Mouse (Mus musculus) embryonic facial prominence, embryonic 10.5 days (tissue): ENCODE measurements around the gene Slc22a17. TPM values are rescaled to one million over a fixed set of nuclear protein-coding genes. Genes with fewer than 3 reads are reported as not detected.

Experiments used
- DNase-seq: peaks from one replicate; pipeline ENCODE4 v3.0.0-alpha.2; 2017; ENCODE audit warnings: low spot score
- H3K27ac ChIP-seq: fragments of 300-500 bp; sonication (generic); replicated peaks from 2 replicates; pipeline ENCODE4 v1.5.1; 2016; ENCODE audit warnings: mild to moderate bottlenecking
- H3K27me3 ChIP-seq: fragments of 300-500 bp; sonication (generic); replicated peaks from 2 replicates; pipeline ENCODE4 v1.6.1; 2016; ENCODE audit warnings: low read depth, mild to moderate bottlenecking; ENCODE audit not compliant: poor library complexity, severe bottlenecking
- H3K36me3 ChIP-seq: fragments of 300-500 bp; sonication (generic); replicated peaks from 2 replicates; pipeline ENCODE4 v1.6.1; 2016; ENCODE audit warnings: mild to moderate bottlenecking, moderate library complexity
- H3K4me1 ChIP-seq: fragments of 300-500 bp; sonication (generic); 2 replicates; pipeline ENCODE4 v1.6.1; 2016
- H3K4me3 ChIP-seq: fragments of 300-500 bp; sonication (generic); 2 replicates; pipeline ENCODE4 v1.5.1; 2016; ENCODE audit warnings: mild to moderate bottlenecking, moderate library complexity
- H3K9me3 ChIP-seq: fragments of 300-500 bp; sonication (generic); 2 replicates; pipeline ENCODE4 v1.6.1; 2016; ENCODE audit warnings: mild to moderate bottlenecking
- WGBS: fragments of 180-500 bp; shearing (Covaris S2); methylation state at CpG from one replicate; pipeline ENCODE4 v1.1.7; 2016; 5-methylcytosine and 5-hydroxymethylcytosine counted together
- polyA plus RNA-seq: library from polyadenylated mRNA; unstranded; fragments of >200 nt; fragmentation: Nextera tagmentation; extraction: Ambion mirVana; gene quantifications from 2 replicates; pipeline ENCODE4 v1.2.1, GENCODE M21; 2016

Slc22a17 gene
- polyA plus RNA-seq, 1 experiment from 2014 or later: 45.7 TPM

DNA sequence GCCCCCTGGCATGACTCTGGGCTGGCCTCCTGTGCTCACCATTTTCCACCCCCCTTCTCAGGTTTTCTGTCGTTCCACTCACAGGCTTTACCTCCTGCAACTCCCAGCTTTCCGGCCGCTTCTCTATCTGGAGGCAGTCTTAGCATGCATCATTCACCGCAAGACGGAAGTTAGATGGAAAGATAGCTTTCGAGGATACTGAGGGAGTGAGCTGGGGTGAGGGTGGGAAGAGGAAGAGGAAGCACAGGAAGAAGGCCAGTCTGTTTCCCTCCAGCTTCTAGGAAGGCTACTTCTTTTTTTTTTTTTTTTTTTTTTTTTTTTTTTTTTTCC, 23.9 kb upstream of the Slc22a17 start:
- H3K27me3 ChIP-seq: no peaks in the 10 kb centered on the region
- no peak for DNase-seq
- no peaks in the 10 kb centered on the region for H3K36me3 ChIP-seq
- WGBS: 42% methylated on average over 6 of the region's 6 CpGs
- H3K4me1 ChIP-seq: peaks cover 34% of the 10 kb centered on the region
- H3K9me3 ChIP-seq: no peaks in the 10 kb centered on the region
- H3K27ac ChIP-seq: peak overlapping the region; percentile 84
- peak overlapping the region; percentile 26; the same call in 1 of the 2 replicates for H3K4me3 ChIP-seq

DNA sequence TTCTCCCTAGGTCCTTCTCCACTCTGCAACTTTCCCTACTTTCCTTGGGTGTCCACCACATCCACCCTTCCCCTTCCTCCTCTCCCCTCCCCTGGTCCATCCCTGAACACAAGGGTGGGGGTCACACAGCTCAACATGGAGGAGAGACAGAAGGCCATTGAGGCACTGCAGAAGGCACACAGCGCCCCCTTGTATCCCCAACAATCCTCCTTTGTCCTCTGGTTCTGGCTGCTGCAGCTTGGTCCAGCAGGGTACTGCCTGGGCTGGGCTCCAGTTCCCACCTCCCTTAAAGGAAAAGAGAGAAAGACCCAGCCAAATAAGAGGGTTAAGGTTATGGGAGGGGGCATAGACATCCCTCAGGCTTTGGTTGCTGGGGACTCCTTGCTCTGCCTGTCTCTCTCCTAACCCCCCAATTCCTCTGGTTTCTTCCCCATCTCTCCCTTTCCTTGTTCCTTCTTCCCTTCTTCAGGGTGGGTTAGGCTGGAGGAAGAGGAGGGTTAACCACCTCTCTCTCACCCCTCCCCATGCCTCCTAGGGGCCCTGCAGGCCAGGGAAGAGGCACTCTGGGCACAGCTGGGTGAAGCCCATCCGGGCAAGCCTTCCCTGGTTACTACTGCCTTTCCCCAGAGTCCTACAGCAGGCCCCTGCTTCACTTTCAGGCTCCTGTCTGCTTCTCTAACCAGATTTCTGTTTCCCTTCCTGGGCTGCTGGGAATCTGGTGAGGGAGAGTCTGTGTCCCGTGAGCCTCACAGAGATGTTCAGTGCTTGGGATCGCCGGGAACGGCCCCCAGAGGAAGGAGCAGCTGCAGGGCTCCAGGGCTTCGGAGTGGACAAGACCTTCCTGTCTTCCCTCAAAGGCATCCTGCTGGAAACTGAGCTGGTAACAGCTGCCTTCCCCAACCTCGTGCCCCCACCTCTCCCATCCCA, 23.2 kb upstream of the Slc22a17 start, which contains the start of gene Cmtm5:
Cmtm5 (plus strand) TSS at position 358 of the 927 bp plus-strand sequence.
- no peaks in the 10 kb centered on the region for H3K36me3 ChIP-seq
- H3K4me3 ChIP-seq: peak within 1 kb of the TSS; percentile 26; the same call in 1 of the 2 replicates
- 21% methylated on average over 8 of the region's 8 CpGs for WGBS
- peak within 1 kb of the TSS; percentile 84 for H3K27ac ChIP-seq
- H3K4me1 ChIP-seq: peaks cover 38% of the 10 kb centered on the region
- DNase-seq: peak; percentile 38
- no peaks in the 10 kb centered on the region for H3K27me3 ChIP-seq
- no peaks in the 10 kb centered on the region for H3K9me3 ChIP-seq

DNA sequence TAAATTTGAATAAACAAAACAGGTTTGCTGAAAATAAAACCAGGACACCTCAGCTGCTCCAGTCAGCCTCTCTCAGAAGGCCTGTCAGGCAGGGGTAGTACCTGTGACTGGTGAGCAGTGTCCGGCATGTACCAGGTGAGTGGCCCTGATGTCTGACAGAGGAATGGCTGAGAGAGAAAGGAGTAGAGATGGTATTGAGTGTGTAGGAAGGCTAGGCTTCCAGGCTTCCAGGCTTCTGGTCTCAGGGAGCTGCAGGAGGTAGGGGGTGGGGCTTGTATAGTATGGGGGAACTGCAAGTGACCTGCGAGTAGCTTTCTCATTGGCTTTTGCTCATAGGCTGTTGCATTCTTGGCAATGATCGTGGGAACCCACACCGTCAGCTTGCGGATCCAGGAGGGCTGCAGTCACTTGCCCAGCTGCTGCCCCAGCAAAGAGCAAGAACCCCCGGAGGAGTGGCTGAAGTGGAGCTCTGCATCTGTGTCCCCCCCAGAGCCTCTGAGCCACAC, 19.8 kb upstream of the Slc22a17 start, which contains the start of gene Il25:
Il25 (plus strand) TSS at position 51 of the 506 bp plus-strand sequence.
- Histone ChIP-seq H3K27ac (peak within 1 kb of the TSS; percentile 49; the same call in 1 of the 2 replicates), H3K4me3 (no peak within 1 kb of the TSS), H3K4me1 (peaks cover 51% of the 10 kb centered on the region), H3K36me3 (no peaks in the 10 kb centered on the region), H3K27me3 (peaks cover 11% of the 10 kb centered on the region), H3K9me3 (no peaks in the 10 kb centered on the region)
- 35% methylated on average over 6 of the region's 6 CpGs for WGBS
- DNase-seq: peak; percentile 20

DNA sequence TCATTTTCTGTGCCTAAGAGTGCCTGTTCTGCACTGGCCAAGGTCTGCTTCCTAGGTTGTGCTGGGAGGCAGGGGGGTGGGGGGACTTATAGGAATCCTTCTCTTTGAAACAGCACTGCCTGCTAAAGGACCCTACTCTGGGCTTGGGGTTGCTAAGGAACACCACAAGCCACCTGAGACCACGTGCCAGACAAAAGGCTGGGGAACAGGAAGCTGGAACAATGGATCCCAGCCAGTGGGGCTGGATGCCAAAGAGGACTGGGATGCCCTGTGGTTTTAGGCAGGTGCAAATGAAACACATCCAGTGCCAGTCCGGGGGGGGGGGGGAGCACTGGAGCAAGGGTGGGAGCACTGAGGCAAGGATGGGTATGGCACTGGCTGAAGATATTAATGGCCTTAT, 17.5 kb upstream of the Slc22a17 start:
- H3K27ac ChIP-seq: peak overlapping the region; percentile 44; the same call in 1 of the 2 replicates
- no peaks in the 10 kb centered on the region for H3K9me3 ChIP-seq
- no peak for DNase-seq
- peaks cover 11% of the 10 kb centered on the region for H3K27me3 ChIP-seq
- WGBS: 30% methylated on average over 2 of the region's 2 CpGs
- H3K4me1 ChIP-seq: peaks cover 60% of the 10 kb centered on the region
- H3K36me3 ChIP-seq: no peaks in the 10 kb centered on the region
- H3K4me3 ChIP-seq: no peak overlapping the region

DNA sequence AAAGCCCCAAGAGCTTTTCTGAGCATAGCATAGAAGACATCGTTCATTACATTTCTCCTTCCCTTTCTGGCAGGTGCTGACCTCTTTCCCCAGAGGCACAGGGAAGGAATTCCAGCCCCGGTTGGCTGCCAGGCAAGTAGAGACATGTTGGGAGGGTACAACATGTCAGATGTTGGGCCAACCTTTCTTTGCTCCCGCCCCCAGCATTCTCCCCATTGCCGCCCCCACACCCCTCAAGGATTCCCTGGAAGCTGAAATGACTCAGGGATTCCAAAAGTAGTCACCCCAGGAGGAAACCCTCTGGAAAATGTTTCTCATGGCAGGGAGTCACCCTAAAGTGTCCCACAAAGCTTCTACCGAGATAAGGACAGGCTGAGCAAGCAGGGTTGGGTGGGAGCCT, 16.9 kb upstream of the Slc22a17 start:
- Histone ChIP-seq H3K4me1 (peaks cover 62% of the 10 kb centered on the region), H3K4me3 (no peak overlapping the region), H3K36me3 (no peaks in the 10 kb centered on the region), H3K9me3 (no peaks in the 10 kb centered on the region), H3K27ac (0 out of 2 replicates have a peak overlapping the region, but pooled peaks have one; percentile 44), H3K27me3 (peaks cover 11% of the 10 kb centered on the region)
- DNase-seq: no peak
- WGBS: 76% methylated on average over 5 of the region's 5 CpGs

DNA sequence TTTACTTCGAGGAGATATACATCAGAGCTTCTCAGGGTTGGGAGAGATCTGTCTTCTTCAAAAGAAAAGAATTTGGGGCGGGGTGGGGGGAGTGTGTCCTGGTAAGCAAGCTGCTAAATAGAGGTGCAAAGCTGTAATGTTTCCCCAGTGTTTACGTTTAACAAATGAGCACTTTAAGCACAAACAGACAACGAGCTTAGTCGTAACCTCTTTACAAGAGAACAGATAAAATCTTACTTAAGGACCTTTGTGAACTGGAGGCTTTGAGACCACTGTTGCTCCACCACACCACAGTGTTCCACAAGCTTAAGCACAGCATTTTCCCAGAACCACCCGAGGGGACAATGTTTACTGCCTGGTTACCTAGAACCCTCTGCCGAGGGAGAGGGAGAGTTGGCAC, 14.4 kb upstream of the Slc22a17 start:
- Histone ChIP-seq H3K4me1 (peaks cover 69% of the 10 kb centered on the region), H3K27ac (peak overlapping the region; percentile 100)
- DNase-seq: peak; percentile 18

DNA sequence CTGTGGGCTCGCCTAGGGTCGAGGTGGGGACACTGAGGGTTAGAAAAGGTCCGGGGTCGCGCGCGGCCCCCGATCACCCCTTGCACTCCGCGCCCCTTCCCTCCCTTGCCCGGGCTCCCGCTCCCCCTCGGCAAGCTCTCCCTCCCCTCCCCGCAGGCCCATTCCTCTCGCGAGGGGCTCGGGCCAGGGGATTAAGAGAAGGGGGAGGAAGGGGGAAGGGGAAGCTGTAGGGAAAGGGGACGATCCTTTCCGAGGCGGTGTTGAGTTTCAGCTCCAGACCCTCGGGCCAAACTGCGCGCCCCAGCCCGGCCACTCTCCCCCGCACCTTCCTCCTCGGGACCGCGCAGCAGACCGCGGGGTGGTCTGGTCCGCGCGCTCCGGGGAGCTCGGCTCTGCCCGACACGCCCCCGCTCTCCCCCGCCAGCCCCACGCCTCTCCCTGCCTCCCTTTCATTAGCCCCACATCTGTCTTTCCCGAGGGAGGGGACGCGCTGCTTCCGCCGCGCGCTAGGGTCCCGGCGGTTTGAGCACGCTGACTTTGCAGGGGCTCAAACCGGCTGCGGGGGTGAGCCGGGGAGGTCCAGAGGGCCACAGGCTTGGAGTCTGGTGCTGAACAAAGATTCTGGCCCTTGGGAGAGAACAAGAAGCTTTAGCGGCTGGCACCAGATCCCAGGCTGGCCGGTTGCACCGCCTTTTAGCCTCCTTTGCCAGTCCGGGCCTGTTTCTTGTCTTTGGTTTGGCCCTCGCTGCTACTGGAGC, 13.6 kb upstream of the Slc22a17 start:
- Histone ChIP-seq H3K4me3 (peak overlapping the region; percentile 72), H3K36me3 (peaks cover 22% of the 10 kb centered on the region), H3K27ac (peak overlapping the region; percentile 100), H3K9me3 (peaks cover 9% of the 10 kb centered on the region), H3K4me1 (peaks cover 66% of the 10 kb centered on the region), H3K27me3 (peaks cover 11% of the 10 kb centered on the region)
- WGBS: under 1% methylated on average over 58 of the region's 58 CpGs
- peak; percentile 94 for DNase-seq

More for the DNA sequence above, 14.4 kb upstream of the Slc22a17 start:
- Histone ChIP-seq H3K9me3 (peaks cover 2% of the 10 kb centered on the region; the same call in 1 of the 2 replicates), H3K4me3 (peak overlapping the region; percentile 72), H3K36me3 (peaks cover 15% of the 10 kb centered on the region), H3K27me3 (peaks cover 11% of the 10 kb centered on the region)
- 14% methylated on average over 7 of the region's 7 CpGs for WGBS

DNA sequence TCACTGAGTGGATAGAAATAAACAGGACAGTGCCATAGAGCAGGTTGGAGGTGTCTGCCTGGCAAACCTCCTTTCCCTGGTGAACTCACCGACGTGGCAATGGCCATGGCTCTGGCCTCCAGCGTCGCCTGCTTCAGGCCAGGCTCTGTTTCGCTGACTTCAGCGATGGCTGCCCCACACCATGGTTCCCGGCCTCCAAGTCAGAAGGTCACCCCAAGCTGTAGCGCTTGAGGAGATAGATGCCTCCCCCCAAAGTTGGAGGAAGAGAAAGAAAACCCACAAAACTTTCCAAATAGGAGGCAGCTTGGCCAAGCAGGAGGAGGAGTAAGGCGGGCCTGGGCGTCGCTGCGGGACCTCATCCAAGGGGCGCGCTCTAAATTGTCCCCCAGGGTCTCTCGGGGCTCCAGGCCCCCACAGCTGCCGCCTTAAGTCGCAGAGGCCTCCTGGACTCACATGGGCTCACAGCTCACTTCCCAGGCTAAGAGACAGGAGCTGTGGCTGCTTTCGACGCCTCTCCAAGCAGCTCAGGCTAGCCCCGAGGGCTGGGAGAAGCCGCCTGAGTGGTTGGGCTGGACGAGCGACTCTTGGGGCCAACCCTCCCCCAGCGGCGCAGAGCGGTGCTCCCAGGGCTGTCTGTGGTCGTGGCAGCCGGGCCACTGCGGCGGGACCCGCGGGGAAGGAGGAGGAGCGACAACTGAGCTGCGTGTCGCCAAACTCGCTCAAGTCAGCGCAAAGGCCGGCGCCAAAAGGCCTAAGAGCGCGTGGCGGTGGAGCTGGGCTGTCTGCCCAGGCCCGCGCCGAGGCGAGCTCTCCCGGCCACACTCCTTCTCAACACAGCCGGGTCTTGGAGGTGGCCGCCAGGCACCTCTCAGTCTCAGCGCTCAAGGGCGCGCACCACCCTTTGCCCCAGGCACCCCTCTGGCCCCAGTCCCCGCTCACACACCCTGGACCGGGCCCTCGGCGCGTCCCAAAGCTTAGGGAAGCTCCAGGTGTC, 12.7 kb upstream of the Slc22a17 start, which contains the start of gene Efs:
Efs (minus strand) TSS at position 778 of the 994 bp plus-strand sequence.
- peak; percentile 83 for DNase-seq
- H3K27ac ChIP-seq: peak within 1 kb of the TSS; percentile 100
- under 1% methylated on average over 57 of the region's 57 CpGs for WGBS
- H3K36me3 ChIP-seq: peaks cover 31% of the 10 kb centered on the region
- peaks cover 18% of the 10 kb centered on the region for H3K9me3 ChIP-seq
- H3K4me1 ChIP-seq: peaks cover 63% of the 10 kb centered on the region
- H3K4me3 ChIP-seq: peak within 1 kb of the TSS; percentile 72
- peaks cover 11% of the 10 kb centered on the region for H3K27me3 ChIP-seq

DNA sequence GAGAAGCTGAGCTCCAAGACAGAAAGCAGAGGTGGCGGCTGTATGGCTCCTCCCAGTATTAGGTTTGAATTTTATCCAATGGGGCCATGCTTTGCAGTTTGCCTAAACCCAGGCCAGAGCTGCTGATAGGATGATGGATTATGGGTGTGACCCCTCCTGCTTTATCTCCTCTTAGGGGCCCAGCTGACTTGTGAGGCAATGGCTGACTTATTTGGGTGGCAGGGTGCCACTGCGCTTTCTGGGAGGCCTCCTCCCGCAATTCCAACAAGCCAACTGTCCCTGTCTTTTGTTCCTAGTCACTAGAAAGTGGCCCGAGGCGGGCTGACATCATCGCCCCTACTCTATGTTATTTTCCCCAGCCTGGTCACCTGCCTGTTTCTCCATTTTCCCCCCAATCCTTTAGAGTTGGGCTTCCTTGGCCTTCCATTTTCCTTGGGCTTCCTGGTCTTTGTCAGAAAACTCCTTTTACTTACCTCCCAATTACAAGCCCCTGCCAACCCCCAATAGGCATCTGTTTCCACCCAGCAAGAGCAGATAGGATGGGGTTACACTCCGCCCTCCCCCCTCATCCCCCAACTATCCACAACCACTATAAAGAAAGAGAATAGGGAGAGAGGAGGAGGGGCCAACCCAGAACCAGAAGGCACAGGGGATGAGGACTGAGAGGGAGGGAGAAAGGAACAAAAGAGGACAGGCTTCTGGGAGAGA, 11.9 kb upstream of the Slc22a17 start:
- Histone ChIP-seq H3K4me1 (peaks cover 56% of the 10 kb centered on the region), H3K36me3 (peaks cover 40% of the 10 kb centered on the region), H3K27ac (peak overlapping the region; percentile 100), H3K4me3 (peak overlapping the region; percentile 72), H3K9me3 (peaks cover 20% of the 10 kb centered on the region), H3K27me3 (peaks cover 11% of the 10 kb centered on the region)
- 13% methylated on average over 7 of the region's 7 CpGs for WGBS
- DNase-seq: peak; percentile 80

DNA sequence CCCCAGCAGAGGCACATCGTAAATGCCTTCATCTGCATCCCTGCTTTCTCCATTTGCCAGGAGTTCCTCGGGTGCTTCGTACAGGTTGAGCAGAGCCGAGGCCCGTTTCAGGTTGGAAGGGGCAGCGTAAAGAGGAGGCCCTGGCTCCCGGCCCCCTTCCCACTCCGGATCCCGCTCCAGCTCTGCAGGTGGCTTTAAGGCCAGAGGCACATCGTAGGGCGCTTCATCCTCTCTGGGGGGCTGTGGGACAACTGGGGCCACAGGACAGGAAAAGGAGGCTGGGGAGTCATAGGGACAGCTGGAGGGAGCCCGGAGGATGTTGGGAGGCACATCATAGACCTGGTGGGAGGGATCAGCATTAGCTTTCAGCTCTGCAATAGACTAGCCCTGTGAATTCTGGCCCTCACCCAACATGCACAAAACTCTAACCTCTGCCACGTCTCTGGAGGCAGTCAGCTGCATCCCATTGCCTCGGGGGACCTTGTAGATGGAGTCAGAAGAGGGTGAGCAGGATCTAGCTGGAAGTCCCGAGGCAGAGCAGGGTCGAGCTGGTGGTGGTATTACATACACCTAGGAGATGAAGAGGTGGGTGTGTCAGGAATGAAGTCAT, 7.2 kb upstream of the Slc22a17 start:
- H3K27ac ChIP-seq: no peak overlapping the region
- 93% methylated on average over 16 of the region's 16 CpGs for WGBS

More for the DNA sequence above, 7.2 kb upstream of the Slc22a17 start:
- no peak for DNase-seq
- H3K27me3 ChIP-seq: no peaks in the 10 kb centered on the region
- H3K9me3 ChIP-seq: peaks cover 20% of the 10 kb centered on the region
- H3K36me3 ChIP-seq: peaks cover 86% of the 10 kb centered on the region
- H3K4me3 ChIP-seq: no peak overlapping the region
- peaks cover 25% of the 10 kb centered on the region for H3K4me1 ChIP-seq
